Mouse (Mus musculus) CD8-positive naive resting alpha-beta T cell, adult 57 days (primary cell): ENCODE results near the gene Olfr714. TPM values are rescaled to one million over a fixed set of nuclear protein-coding genes. Genes with fewer than 3 reads are reported as not detected.

ENCODE experiments used
- total RNA-seq: library from RNA; stranded (reverse); gene quantifications from one replicate; pipeline ENCODE4 v1.2.4, GENCODE M21; 2023

The Olfr714 gene
- total RNA-seq, result not detected

DNA sequence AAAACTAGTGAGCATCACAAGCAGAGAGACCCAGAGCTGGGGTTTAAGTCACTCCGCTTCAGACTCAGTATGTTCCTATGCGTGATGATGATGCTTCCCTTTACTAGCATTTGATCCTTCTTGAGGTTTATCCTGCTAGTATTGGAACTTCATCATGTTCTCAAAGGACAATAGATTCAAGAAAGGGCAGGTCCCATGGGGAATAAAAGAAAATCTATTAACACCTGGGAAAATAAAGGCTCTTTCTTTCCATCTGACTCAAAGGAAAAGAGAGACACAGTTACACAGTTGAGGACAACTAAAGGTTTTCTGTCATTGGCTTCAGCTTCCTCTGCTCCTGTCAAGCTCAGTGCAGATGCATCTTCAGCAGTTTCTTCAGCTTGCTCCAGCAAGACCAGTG, at the start of gene Olfr714:
Gene Olfr714 (plus strand): TSS at position 301 of the 400 bp plus-strand sequence.

DNA sequence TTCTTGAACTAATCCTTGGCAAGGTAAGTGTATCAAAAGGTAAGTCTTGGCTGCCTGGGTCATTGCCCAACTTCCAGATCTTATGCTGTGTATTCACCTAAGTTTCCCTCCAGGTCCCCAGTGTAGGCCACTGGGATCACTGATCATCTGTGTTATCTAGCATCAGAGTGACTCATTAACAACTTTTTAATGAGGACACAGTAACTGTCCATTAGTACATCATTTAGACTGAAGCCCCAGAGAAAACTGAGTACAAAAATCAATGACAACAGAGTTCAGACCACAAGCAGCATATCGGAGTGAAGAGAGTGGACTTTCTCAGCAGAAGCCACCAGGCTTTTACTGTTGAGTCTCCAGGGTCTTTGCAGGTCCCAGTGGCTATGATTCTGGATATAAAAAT, 39.9 kb upstream of the Olfr714 start, which contains the start of gene Olfr713:
Gene Olfr713 (plus strand): TSS at position 301 of the 400 bp plus-strand sequence.

DNA sequence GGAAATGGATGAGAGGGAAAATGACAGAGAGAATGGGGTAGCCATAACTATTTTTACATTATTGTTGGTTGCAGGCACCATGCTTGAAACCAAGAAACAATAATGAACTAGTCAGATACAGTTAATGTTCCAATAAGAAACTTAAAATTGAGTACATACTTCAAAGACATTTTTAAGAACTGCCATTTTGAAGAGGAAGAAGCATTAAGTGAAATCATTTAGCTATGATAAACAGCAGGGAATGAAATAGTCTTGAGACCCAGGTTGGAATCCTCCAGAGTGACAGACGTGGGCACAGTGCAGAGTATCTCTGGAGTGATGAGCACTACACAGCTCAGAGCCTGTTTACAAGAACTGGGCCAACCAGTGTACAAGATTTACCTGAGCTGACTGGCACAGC, 22.1 kb downstream of the Olfr714 start, which contains the start of gene Olfr17:
Gene Olfr17 (plus strand): TSS at position 301 of the 400 bp plus-strand sequence.

DNA sequence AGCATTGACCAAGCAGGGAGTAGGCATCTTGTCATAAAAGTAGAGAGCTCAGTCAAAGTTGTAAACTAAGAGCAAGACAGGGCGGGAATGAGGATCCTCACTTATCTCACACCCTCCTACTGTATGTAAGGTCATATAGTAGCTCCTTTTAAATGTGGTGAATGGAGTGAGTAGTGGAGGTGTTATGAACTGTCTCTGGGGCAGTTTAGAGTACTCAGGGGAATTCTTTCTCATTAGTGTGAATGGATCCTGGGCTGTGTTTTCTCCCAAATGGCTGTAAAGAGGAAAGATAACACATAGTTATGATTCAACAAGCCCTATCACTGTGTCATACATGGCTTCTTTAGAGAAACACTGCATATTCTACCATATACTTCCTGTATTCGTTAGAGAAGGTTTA, 39.5 kb downstream of the Olfr714 start, which contains the start of gene Olfr715b:
Gene Olfr715b (minus strand): TSS at position 101 of the 400 bp plus-strand sequence.

Other genes starting within 250 kb of the Olfr714 start
- gene Olfr702, start 237.1 kb upstream of the Olfr714 start, total RNA-seq, result not detected
- not detected for gene Olfr703, start 227.6 kb upstream of the Olfr714 start, total RNA-seq
- gene Olfr704, start 207.8 kb upstream of the Olfr714 start, total RNA-seq, result not detected
- gene Olfr705, start 194.1 kb upstream of the Olfr714 start, total RNA-seq, result not detected
- gene Olfr706, start 182.8 kb upstream of the Olfr714 start, total RNA-seq, result not detected
- gene Olfr707, start 169.7 kb upstream of the Olfr714 start, total RNA-seq, result not detected
- gene Olfr1532-ps1, start 163.0 kb upstream of the Olfr714 start, total RNA-seq, result not detected
- 0.12 TPM for gene Olfr709-ps1, start 138.8 kb upstream of the Olfr714 start, total RNA-seq
- not detected for gene Olfr710, start 122.7 kb upstream of the Olfr714 start, total RNA-seq
- gene Olfr6, start 107.0 kb upstream of the Olfr714 start, total RNA-seq, result not detected
- gene Olfr711, start 95.5 kb upstream of the Olfr714 start, total RNA-seq, result not detected
- not detected for gene Olfr2, start 64.9 kb upstream of the Olfr714 start, total RNA-seq
- not detected for gene Olfr713, start 39.8 kb upstream of the Olfr714 start, total RNA-seq
- not detected for gene Olfr17, start 22.2 kb downstream of the Olfr714 start, total RNA-seq
- gene Olfr715b, start 39.4 kb downstream of the Olfr714 start, total RNA-seq, result not detected
- gene Olfr715, start 60.1 kb downstream of the Olfr714 start, total RNA-seq, result not detected
- not detected for gene Olfr716, start 67.3 kb downstream of the Olfr714 start, total RNA-seq
- gene Nlrp14, start 96.0 kb downstream of the Olfr714 start, total RNA-seq, result not detected
- not detected for gene Rbmxl2, start 138.5 kb downstream of the Olfr714 start, total RNA-seq